Mouse (Mus musculus) testis, postnatal 14 days (tissue): Measurements from ENCODE around the gene Prkcq.

Experiments
- DNase-seq: peaks from one replicate; pipeline ENCODE4 v3.0.0; 2021; ENCODE audit warnings: low spot score

The Prkcq gene

DNA sequence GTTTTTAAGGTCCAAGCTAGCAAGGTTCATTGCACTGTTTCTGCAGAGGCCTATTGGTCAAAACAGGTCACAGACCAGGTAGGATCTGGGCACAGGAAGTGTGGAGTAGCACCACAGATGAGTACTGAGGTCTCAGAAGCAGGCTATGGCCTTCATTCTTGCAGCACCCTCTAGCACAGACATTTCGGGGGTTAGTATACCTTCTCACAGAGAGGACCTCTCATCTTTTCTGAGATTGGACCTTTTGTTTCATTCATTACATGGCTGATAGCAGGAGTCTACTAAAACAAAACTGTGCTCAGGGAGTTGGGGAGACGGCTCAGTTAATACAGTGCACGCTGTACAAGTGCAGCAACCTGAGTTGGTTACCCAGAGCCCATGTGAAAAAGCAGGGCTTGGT, 14.7 kb downstream of the Prkcq start:
- DNase-seq, result no peak

DNA sequence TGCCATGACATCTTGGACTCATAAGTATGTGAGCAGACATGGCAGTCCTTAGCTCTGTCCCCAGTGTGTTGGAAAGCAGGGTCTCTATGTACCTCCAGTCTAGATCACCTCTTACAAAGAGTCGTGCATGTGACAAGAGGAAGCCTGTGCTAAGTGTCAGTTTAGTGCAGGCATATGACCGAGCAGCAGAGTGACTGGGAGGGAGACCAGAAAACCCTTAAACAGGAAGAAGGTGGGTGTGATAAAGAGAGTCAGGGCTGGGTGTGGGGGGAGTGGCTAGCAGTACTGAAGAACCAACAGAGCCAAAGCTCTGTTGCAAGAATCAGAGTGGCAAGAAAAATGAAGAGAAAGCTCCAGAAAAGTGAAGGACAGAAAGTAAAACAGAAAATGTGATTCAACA, 15.3 kb downstream of the Prkcq start:
- DNase-seq, result no peak

DNA sequence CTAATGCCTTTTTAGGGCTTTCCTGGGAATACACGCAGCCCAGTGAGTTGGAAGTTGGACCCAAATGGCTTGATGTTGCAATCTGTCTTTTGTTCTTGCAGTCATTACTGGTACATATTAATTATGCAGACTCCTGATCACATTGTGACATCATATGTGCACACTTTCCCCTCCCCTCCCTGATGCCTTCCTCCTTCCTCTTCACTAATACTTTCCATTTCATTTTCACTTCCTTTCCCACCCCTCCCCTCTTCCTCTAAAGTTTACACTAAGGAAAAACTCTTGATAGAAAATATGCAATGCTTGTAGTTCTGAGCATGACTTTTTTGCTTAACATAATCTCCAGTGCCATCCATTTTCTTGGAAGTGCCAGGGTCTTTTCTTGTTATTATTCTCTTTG, 16.4 kb downstream of the Prkcq start:
- DNase-seq, result no peak

DNA sequence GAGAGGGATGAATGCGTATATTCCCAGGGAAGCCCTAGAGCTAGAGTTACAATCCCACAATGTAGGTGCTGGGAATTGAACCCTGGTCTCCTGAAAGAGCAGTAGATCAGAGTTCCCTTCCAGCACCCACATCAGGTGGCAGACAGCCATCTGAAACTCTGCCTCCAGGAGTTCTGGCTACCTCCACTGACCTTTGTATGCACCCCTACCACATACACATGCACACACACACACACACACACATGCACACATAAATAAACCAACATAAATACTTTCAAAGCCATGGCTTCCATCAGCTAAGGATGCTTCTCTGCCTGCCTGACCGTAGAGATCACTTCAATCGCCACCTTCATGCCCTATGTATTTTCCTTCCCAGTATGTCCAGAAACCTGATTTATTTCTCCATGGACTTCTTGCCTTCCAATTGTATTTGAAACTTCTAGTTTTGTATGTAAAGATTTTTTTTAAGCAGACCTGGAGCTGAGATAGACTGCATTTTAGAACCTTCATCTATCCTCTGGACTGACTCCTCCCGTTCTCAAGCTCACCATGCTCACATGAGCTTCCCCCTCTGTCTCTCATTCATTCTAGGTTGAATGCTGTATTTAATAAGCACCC, 17.4 kb downstream of the Prkcq start:
- DNase-seq, result no peak

DNA sequence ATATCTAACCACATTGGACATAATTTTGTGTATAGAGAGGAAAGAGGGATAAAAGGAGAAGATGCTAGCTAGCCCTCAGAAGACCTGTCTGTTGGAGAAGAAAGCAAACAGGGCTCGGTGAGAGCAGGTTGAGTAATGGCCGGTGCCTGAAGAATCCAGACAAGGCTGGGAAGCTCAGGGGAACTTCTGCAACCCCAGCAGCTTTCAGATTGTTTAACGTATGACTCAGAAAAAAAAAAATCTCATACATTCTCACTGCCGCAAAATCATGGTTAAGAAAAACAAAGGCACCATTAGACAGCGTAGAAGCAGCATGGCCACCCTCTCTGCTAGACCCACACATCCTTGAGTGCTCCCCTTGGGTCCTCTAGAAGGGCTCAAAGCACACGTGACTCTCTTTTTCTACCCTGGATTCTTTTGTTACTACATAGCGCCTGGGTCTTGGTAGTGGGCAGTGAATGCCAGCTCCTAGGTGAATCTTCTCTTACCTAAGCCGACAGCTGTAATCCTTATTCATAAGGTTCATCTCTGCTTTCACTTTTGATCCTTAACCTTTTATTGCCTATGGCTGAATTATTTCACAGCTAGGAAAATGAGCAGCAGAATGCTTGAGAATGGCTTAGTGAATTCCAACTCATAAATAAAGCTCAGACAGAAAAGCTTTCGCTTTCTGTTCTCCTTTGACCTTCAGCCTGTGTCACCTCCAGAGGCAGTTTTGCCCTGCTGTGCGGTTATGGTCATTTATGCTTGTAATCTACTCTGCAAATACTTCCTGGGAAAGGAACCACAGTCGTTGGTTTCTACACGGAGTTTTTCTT, 20.6 kb downstream of the Prkcq start:
- no peak for DNase-seq

DNA sequence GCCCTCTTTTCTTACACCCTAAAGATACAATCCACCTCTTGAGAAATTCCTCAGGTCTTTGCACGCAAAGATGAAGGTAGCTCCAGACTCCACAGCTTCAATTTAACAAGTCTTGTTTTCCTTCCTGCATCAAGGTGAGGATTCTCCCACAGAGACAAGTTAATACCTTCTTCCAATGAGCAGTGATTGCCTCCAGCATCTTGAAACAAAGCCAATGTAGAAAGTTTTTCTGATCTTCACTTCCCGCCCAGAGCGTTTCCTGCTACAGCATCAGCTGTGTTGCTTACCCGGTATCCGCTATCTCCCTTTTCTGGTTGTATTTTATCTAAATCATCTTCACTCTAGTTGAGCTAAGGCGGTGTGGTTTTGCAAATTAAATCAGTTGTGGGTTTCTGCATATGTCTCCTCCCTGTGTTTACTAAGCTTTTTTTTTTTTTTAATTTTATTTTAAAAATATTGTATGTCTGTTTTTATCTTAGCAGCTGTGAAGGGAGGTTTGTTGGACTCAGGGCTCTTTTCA, 21.3 kb downstream of the Prkcq start:
- no peak for DNase-seq

DNA sequence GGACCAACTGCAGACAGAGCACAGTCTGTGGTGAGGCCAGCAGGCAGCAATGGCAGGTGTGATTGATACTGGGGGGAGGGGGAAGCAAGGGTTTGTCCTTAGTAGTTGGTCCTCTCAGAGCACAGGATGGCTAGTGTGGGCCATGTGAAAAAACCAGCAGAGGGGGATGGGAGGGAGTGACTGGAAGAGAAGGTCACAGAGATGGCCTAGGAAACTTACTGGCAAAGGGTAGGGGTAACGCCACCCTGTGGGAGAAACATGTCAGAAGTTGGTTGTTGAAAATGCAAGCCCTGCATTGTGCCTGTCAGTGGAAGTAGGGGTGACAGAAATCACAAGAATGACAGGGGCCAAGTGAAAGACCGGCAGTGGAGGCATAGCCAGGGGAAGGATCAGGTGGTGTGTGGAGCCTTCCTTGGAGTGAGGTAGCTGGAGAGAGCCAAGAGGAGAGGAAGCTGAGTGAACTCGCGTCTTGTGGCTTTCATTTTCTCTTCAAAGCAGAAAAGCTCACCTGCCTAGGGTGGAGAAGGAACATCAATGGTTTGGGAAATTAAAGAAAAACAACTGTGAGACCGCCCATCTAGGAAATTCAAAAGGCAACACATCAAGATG, 22.9 kb downstream of the Prkcq start:
- DNase-seq, result no peak

DNA sequence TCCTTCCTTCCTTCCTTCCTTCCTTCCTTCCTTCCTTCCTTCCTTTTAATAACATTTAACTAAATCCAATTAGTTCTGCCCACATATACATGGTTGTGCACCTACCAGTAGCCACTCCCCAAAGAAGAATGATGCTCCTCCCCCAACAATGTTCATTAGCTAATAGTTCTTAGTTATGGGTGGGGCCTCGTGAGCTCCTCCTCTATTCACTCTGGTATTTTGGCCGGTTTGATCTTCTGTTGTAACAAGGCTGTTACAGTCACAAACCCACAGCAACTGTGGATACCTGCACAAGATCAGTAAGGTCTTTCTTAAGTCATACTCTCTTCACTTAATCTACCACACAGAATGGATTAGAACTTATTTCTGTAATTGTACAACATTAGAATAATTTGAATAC, 24.2 kb downstream of the Prkcq start:
- DNase-seq, result no peak

DNA sequence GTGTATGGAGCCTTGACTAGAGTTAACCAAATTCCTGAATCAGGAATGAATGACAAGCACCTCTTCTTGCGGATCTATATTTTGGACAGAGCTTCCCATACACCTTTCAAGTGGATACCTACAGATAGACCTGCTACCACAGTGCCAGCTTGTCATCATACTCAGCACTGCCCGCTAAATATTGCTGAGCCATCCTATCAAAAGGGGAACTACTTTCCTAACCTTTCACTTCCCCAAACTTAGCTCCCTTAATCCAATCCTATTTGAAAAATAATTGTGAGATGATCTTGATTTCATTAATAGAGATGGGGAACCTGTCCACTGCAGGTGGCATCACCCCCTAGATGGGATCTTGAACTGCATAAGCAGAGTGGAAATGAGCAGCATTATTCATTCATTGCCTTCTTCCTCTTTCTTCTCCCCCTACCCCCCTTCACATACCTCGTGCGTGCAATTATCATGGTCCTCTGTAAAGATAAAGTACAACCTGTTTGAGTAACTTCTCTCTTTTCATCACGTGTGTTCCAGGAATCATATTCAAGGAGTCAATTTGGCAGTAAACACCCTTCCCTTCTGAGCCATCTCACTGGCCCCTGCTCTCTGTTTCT, 25.1 kb downstream of the Prkcq start:
- DNase-seq, result no peak

DNA sequence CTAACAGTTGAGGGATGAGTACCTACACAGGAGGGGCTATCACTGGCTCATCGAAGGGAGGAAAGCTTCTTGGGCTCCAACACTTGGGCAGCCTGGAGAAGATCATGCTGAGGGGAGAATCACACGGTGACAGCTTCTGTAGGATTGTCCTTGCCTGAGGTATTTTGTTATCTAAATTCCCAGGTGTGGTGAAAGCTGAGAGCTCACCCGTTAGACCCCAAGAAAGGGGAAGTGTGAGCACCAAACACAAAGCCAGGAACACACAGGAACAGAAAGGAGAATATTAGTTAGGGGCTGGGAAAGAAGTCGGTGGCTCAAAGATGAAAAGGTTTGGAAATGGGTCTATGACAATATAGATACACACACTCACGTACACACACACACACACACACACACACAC, 27.7 kb downstream of the Prkcq start:
- DNase-seq, result no peak

DNA sequence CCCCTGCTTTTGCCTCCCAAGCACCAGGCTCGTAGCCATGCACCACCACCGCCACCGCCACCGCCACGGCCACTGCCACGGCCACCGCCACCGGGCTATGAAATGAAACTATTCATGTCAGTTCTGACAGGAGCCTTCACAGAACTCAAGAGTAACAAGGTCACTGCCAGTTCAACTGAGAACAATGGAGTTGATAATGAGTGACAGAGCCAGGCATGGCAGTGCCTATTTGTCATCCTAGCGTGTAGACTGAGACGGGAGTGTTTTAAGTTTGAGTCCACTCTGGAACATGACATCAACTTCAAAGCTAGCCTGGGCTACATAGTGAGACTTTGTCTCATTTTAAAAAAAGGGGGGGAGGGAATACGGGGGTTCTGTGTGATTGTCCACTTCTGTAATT, 30.9 kb downstream of the Prkcq start:
- no peak for DNase-seq

DNA sequence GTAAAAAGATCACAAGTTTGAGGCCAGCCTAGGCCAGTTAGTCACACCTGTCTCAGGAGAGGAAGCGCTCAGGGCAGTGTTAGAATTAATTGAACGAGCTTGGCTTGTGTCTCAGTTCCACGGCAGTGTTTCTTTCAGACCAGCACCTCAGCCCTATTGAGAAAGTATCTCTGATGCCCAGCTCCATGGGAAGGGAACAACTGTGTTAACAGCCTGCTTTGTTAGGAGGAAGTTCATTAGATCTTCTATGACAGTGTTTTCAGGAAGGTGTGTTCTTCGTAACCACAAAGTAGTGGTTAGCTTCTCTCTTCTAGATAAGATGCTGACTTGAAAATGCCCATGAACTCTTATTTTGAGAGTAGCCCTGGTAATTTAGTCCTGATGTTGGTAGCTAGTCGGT, 31.4 kb downstream of the Prkcq start:
- no peak for DNase-seq

DNA sequence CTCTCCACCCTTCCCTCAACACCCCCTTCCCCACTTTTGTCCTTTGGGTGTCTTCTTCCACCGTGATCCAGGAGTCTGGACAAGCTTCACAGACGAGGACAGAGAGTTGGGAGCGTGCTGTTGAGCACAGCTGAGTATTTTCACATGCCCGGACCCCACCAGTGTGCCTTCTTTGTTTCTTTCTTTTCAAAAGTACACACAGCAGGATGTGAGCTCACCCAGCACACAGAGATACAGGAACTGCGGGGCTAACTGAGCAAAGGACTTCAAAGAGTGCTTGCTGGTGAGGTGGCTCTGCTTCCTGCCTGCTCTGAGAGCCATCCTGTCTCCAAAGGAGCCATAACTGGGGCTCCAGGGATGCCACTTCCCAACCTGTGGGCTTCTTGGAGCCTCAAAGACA, 32.3 kb downstream of the Prkcq start:
- DNase-seq, result no peak

DNA sequence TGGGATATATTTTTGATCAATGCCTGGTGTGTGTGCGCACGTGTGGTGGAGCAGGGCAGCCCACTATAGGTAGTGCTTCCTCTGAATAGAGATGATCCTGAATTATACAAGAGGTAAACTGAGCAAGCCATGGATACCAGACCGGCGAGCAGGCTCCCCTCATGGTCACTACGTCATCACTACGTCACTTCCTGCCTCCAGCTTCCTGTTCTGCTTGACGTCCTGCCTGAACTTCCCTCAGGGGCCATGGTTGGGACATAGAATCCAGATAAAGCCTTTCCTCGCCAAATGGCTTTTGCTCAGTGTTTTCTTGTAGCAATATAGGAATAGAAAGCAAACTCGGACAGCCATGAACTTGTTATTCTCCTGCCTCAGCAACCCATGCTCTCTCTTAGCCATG, 33.1 kb downstream of the Prkcq start:
- no peak for DNase-seq

DNA sequence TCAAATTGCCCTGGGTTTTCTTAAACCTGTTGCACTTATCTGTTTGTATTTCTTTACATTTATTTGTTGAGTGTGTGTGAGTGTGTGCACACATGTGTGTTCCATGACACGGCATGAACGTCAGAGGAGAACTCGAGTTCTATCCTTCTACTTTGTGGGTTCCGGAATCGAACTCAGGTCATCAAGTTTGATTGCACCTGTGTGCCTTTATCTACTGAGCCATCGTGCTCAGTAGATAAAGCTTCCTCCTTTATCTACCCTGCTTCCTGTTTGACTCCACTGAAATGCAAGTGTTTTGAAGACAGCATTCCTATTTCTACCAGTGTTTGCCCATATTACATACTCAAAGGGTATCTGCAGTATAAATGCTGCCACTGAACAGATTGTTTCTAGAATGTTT, 33.8 kb downstream of the Prkcq start:
- DNase-seq, result no peak

DNA sequence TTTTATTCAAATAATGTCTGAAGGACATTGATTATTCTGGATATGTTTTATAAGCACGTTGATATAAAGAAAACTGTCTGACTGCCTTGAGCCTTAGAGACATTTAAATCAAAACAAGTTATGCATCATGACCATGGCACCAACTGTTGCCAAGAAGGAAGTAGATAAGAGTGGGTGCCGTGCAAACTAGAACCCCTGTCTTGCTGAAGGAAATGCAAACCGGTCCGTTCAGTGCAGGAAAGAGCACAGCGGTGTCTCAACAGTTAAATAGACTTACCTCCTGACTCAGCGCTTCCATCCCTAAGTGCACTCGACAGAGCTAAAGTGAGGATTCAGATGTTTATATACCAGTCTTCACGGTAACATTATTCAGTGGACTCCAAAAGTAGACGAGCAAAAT, 36.4 kb downstream of the Prkcq start:
- DNase-seq, result no peak

DNA sequence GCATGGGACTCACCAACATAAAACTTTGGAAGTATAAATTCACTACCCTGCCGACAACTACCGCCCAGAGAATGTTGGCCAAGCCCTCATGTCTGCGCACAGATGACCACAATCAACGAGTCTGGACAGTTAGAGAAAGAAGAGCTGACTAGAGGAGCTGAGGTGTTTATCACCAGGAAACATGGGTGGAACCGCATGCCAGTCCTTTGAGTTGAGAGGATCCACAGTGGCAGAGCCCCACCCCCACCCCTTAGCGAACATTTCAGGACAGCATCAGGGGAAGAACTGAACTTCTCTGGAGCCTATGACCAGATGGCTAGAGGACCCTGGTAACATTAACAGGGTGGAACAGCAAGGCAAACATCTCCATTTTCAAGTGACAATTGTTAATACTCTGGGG, 37.4 kb downstream of the Prkcq start:
- no peak for DNase-seq

DNA sequence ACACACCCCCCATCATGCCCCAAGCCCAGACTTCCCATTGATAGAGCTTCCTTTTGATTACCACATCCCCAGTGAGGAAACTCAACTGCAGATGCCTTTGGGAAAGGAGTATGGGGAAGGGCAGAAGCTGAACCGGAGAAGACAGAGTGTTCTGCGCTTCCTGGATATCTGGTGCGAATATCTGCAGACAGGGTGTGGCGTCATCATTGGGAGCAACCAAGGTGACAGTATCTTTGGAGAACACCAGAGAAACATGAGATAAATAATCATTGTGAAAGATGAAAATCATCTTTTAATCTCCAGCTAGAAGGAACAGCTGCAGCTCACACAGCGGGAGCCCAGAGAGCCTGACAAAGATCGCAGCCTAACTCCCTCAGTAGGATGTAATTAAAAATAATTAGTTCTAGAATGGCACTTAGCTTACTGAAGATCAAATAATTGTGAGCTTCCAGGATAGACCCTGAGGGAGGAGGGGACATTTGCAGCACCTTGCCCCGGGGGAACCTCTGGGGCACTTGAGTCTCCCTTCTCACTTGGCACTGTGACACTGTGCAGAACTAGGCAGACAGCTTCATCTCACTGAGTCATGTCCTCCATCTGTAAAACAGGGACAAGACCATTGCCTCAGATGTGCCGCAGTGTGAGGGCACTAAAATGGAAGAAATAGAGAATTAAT, 38.5 kb downstream of the Prkcq start:
- no peak for DNase-seq

DNA sequence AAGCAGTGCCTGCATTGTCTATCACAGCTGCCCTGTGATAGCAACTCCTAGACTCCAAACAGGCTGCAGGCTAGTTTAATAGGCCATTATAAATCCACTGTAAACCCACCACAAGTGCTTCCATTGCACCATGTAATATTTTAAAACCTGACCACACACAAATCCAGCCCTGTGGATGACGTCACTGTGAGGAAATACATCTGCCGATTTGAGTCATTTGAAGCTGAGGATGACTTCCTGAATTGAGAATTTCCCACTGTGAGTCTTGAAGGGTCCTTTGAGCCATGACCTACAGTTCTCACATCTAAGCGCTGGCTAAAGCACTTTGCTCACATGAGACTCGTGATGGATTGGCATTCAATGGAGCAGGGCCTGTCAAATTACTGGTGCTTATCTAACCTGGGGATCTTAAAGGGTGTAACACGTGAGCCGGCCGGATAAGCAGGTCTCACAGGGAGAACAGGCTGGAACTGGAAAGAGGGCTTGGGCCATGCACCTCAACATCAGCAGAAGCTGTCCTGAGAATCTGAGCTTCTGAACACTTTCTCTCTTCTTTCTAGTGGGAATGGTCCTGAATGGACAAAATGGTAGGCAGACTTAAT, 40.2 kb downstream of the Prkcq start:
- no peak for DNase-seq

DNA sequence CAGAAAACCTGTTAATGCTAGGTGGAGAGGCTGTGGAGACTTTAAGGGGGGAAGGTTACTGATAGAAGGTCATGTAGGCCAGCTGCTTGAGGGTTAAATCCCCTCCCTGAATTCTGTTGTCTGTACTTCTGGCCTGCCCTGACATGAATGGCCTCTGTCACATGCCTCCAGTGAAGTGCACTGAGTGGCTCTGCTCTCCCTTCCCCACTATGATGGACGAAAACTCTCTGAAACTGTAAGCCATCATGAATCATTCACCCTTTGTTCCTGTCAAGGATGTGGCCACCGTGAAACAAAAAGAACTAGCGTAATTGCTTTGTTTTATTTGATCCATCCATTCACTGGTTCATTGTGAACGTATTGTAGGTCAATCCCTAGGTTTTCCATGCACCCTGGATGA, 44.5 kb downstream of the Prkcq start:
- DNase-seq, result no peak

DNA sequence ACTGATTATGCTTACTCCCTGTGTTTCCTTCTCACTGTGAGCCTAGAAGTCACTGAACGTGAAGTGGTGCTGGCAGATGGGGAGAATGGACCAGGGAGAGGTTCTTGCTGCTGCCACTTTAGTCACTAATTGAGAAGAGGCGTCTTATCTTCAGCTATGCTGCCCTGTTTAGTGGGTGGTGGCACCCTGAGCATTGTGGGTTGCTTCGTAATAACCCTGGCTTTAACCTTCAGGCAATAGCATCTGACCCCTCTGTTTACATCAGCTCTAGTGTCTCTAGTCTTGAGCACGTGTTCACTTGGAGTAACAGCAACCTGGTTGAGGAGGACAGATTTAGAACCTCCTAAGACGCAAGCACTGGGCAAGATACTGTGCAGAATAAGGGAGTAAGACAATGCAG, 44.9 kb downstream of the Prkcq start:
- DNase-seq, result no peak

DNA sequence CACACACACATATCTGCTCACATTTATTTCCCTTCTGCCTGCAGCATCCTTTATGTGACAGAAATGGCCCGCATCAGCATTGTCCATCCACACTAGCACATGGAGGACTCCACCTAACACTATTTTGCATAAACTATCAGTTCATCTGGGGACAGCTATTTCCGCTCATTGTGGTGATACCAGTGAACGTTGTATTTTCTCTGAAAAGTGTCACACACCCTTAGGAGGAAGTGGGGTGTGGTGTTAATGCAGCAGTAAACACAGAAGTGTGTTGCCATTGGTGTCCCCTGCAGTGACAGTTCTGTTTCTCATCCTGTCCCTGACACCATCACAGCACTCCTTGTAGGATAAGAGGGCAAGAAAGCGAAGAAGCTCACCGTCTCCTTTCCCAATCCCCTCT, 46.2 kb downstream of the Prkcq start:
- DNase-seq, result no peak
